Mouse (Mus musculus) embryonic fibroblast, embryonic 13.5 days (primary cell): ENCODE data around the gene Washc1. TPM values are rescaled to one million over a fixed set of nuclear protein-coding genes. Genes with fewer than 3 reads are reported as not detected.

Source experiments
- H3K27ac ChIP-seq: 2 replicates; pipeline ENCODE4 v1.5.1; 2012; ENCODE audit warnings: low read length, control low read depth, inconsistent platforms; ENCODE audit not compliant: insufficient read depth
- H3K4me1 ChIP-seq: 2 replicates; pipeline ENCODE4 v1.6.1; 2011; ENCODE audit warnings: low read length; ENCODE audit not compliant: control insufficient read depth, insufficient read depth
- H3K4me3 ChIP-seq: 2 replicates; pipeline ENCODE4 v1.5.1; 2011; ENCODE audit warnings: mild to moderate bottlenecking, control low read depth, low read length; ENCODE audit not compliant: insufficient read depth
- CTCF ChIP-seq: IDR thresholded peaks from 2 replicates; pipeline ENCODE4 v1.5.1; 2011; ENCODE audit warnings: mild to moderate bottlenecking, control low read depth, low read length, moderate library complexity, borderline replicate concordance; ENCODE audit not compliant: insufficient read depth
- POLR2A ChIP-seq: IDR thresholded peaks from 2 replicates; pipeline ENCODE4 v1.6.1; 2011; ENCODE audit warnings: low read depth, mild to moderate bottlenecking, control low read depth, low read length, moderate library complexity
- polyA plus RNA-seq: library from polyadenylated mRNA; stranded (reverse); fragments of >200 nt; gene quantifications from 2 replicates; pipeline ENCODE4 v1.2.4, GENCODE M21; 2011; ENCODE audit warnings: low read depth; ENCODE audit not compliant: missing spikeins, insufficient read length

Washc1 gene
- polyA plus RNA-seq, 1 experiment = 31.6 TPM

DNA sequence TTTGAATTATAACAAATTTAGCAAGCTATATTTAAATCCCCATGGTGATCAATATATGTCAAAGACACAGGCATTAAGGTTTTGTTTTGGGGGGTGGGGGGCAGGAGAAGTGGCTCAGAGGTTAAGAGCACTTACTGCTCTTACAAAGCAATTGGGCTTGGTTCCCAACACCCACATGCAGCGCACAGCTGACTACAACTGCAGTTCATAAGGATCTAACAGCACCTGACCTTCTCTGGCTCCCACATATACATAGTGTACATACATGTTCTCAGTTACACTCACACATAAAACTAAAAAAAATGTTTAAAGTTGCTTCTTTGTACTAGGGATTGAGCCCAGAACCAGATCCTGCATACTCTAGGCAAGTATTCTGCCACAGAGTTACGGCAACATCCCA lies 20.0 kb upstream of the Washc1 start:
- H3K4me1 ChIP-seq = no peaks in the 10 kb centered on the region
- no peak overlapping the region for H3K27ac ChIP-seq
- TF ChIP-seq POLR2A (no peak), CTCF (no peak)
- no peak overlapping the region for H3K4me3 ChIP-seq

DNA sequence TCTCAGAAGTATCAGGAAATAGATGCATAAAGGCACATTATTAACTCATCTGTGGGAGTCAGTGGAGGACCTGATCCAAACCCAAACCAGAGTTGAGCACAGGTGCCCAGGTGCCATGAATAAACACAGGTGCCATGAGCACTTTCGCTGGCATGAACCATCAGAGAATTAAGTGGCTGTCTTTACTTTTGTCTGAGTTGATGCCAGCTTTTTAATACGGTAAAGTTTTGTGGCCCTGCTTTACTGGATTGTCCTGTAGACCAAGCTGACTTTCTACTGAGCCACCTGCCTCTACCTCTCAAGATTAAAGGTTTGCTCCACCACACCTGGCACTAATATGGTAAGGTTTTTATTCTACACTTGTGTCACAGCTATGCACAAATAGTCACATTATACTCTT lies 19.3 kb upstream of the Washc1 start:
- H3K4me3 ChIP-seq = no peak overlapping the region
- no peaks in the 10 kb centered on the region for H3K4me1 ChIP-seq
- no peak for TF ChIP-seq POLR2A
- no peak for TF ChIP-seq CTCF
- no peak overlapping the region for H3K27ac ChIP-seq

DNA sequence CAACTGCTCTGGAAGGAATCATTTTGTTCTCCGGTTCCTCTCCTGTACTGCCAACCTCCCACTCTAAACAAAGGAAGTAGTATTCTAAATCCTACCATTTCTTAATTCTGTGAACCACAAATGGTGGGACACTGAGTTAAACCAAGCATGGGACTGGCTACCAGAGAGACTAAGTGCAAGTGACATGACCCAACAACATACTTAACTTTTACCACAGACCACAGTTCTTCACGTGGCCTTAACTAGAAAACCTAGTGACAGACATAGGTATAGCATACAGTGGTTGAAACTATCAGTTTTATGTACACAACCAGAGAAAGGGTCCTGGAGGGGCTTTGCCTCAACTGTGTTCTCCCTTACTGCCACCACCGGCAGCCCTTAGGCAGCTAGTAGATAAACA lies 18.7 kb upstream of the Washc1 start:
- Histone ChIP-seq H3K4me1 (no peaks in the 10 kb centered on the region), H3K27ac (no peak overlapping the region), H3K4me3 (no peak overlapping the region)
- no peak for TF ChIP-seq POLR2A
- no peak for TF ChIP-seq CTCF

- Histone ChIP-seq H3K27ac (peak overlapping the region; percentile 80), H3K4me3 (peak overlapping the region; percentile 97), H3K4me1 (peaks cover 4% of the 10 kb centered on the region)
- no peak for TF ChIP-seq CTCF
These were observed 10.6 kb upstream of the Washc1 start for GRCm38 (mm10) chr17:66100566-66101379.

- peak within 1 kb of the TSS; percentile 97 for H3K4me3 ChIP-seq
- H3K27ac ChIP-seq = peak within 1 kb of the TSS; percentile 88
- peaks cover 4% of the 10 kb centered on the region for H3K4me1 ChIP-seq
- TF ChIP-seq POLR2A (peak; percentile 88), CTCF (peak; percentile 39; the same call in 1 of the 2 replicates)
These were observed 9.7 kb upstream of the Washc1 start, which contains the start of gene Ndufv2 for GRCm38 (mm10) chr17:66101380-66102330. Ndufv2 (minus strand) TSS chr17:66101559.

GRCm38 (mm10) chr17:66104076-66104475 lies 7.3 kb upstream of the Washc1 start:
- Histone ChIP-seq H3K4me3 (no peak overlapping the region), H3K27ac (no peak overlapping the region), H3K4me1 (peaks cover 4% of the 10 kb centered on the region)
- TF ChIP-seq POLR2A (no peak), CTCF (no peak)

DNA sequence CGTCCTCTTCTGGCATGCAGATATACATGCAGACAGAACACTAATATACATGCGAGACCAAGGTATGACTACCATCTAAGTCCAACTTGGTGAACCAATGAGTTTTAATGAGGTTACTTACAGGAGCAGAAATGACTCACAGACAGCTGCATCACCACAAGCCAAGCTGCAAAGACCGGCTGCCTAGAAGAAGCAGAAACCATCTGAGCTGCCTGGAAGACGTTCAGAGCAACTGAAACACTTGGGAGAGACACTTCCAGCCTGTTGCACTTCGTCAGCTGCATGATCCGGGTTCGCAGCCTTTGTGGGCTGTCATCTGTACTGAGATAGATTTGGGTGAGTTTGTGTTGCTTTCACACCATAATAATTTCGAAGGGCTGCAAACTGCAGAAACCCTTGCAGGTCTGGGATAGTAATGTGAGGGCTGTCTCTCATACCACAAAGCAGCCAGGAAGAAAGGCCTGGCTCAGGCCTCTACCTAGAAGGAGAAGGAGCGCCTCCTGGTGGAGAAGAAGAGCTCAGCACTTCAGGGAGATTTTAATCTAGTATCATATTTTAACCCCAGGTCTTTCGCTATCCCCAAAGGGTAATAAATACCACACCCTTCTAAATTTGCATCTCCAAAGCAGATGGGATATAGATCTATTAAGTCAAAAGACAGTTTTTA lies 4.6 kb upstream of the Washc1 start:
- no peak overlapping the region for H3K4me3 ChIP-seq
- TF ChIP-seq POLR2A = no peak
- TF ChIP-seq CTCF = peak; percentile 20; the same call in 1 of the 2 replicates
- H3K27ac ChIP-seq = no peak overlapping the region
- no peaks in the 10 kb centered on the region; the same call in 1 of the 2 replicates for H3K4me1 ChIP-seq

GRCm38 (mm10) chr17:66107466-66107865 lies 3.9 kb upstream of the Washc1 start:
- Histone ChIP-seq H3K27ac (no peak overlapping the region), H3K4me1 (peaks cover 1% of the 10 kb centered on the region; the same call in 1 of the 2 replicates), H3K4me3 (no peak overlapping the region)
- no peak for TF ChIP-seq CTCF
- TF ChIP-seq POLR2A = no peak

DNA sequence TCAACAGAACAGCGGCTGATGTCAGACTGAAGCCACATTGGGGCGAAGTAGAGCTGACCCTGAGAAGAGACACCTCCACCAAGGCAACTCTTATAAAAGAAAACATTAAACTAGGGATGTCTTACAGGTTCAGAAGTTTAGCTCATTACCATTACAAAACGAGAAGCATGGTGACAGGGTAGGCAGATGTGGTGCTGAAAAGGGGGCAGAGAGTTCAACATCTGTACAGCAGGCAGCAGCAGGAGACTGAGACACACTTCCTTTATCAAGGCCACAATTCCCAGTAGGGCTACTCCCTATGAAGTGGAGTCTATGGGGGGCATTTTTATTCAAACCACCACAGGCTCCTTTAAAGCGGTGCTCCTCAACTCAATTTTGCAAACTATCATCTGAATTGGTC lies 3.1 kb upstream of the Washc1 start:
- TF ChIP-seq CTCF = no peak
- TF ChIP-seq POLR2A = no peak
- H3K4me1 ChIP-seq = peaks cover 4% of the 10 kb centered on the region; the same call in 1 of the 2 replicates

More for the DNA sequence above, 3.1 kb upstream of the Washc1 start:
- H3K27ac ChIP-seq = no peak overlapping the region
- no peak overlapping the region for H3K4me3 ChIP-seq
